Mouse (Mus musculus) C2C12 (cell line): ENCODE measurements around the gene Por.

Experiments used
- CEBPB ChIP-seq: IDR thresholded peaks from one replicate; pipeline ENCODE4 v1.6.1; 2011; ENCODE audit warnings: low read depth, mild to moderate bottlenecking, control low read depth, moderate library complexity
- CTCF ChIP-seq: IDR thresholded peaks from one replicate; pipeline ENCODE4 v1.5.1; 2011; ENCODE audit not compliant: control insufficient read depth, insufficient read depth, insufficient read length
- FOSL1 ChIP-seq: IDR thresholded peaks from one replicate; pipeline ENCODE4 v1.8.0; 2011; ENCODE audit warnings: mild to moderate bottlenecking, low read length; ENCODE audit not compliant: poor library complexity, insufficient read depth, severe bottlenecking
- MAX ChIP-seq: IDR thresholded peaks from one replicate; pipeline ENCODE4 v1.6.1; 2011; ENCODE audit warnings: mild to moderate bottlenecking, control low read depth
- MYOD1 ChIP-seq: IDR thresholded peaks from one replicate; pipeline ENCODE4 v1.6.1; 2011; ENCODE audit warnings: low read depth; ENCODE audit not compliant: control insufficient read depth, insufficient read length
- MYOG ChIP-seq: IDR thresholded peaks from one replicate; pipeline ENCODE4 v1.6.1; 2011; ENCODE audit not compliant: control insufficient read depth, insufficient read length; ENCODE audit errors: extremely low read depth
- USF1 ChIP-seq: IDR thresholded peaks from one replicate; pipeline ENCODE4 v1.6.1; 2011; ENCODE audit warnings: low read depth, mild to moderate bottlenecking, control low read depth, moderate library complexity

DNA sequence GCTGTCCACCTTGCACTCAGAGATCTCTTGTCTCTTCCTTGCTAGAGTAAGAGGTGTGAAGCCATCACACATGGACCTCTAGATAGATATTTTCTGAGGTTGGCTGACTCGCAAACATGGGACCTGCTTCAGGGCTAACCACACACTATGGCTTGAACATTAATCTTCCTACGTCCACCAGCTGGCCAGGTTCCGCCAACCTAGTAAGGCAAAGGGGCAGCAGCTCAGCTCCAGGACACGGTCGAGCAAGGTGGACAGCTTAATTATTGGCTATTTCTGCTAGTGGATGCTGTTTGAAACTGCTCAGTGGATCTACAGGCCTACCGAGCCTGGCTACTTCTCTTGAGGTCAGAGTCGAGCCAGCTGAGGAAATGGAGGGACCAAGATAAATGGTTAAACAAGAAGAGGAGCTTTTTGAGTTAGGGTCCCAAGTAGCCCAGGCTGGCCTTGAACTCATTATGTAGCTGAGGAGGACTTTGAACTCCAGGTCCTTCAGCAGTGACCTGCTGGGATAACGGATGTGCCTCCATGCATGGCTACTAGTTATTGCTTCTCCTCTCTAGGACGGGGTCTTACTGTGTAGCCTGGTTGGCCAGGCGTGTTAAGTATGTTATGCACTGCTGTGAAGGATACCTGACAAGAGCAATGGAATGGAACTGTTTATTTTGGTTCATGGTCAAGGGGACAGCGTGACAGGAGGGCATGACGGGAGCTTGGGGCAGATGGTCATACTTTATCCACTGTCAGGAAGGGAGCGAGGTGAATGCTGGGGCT is 41.9 kb downstream of the Por start:
- TF ChIP-seq CTCF (no peak), MYOG (no peak), CEBPB (no peak), USF1 (no peak), MYOD1 (no peak), MAX (no peak), FOSL1 (no peak)
